Mouse (Mus musculus) liver, adult 10 weeks (tissue): ENCODE results near the gene Olfr141. TPM values are rescaled to one million over a fixed set of nuclear protein-coding genes. Genes with fewer than 3 reads are reported as not detected.

Experiments used
- polyA plus RNA-seq: library from polyadenylated mRNA; stranded (reverse); fragments of 350-450 nt; fragmentation: Illumina TruSeq; extraction: RNeasy Lipid Tissue Mini Kit (QIAGEN cat#74804); gene quantifications from one replicate; pipeline ENCODE4 v1.2.3, GENCODE M21; 2014; ENCODE audit warnings: low read depth, low replicate concordance

Gene Olfr141
- not detected for polyA plus RNA-seq

GRCm38 (mm10) chr2:86809918-86810317 is at the start of gene Olfr141:
TSS of gene Olfr141 (minus strand) at chr2:86810018.

GRCm38 (mm10) chr2:86851596-86851995 is 41.8 kb upstream of the Olfr141 start, which contains the start of gene Olfr1095:
TSS of gene Olfr1095 (minus strand) at chr2:86851696.

GRCm38 (mm10) chr2:86824363-86824762 is 14.5 kb upstream of the Olfr141 start, which contains the start of gene Olfr1094:
TSS of gene Olfr1094 (plus strand) at chr2:86824663.

GRCm38 (mm10) chr2:86782179-86782578 is 27.6 kb downstream of the Olfr141 start, which contains the start of gene Olfr1093:
TSS of gene Olfr1093 (plus strand) at chr2:86782479.

GRCm38 (mm10) chr2:86758893-86759292 is 50.9 kb downstream of the Olfr141 start, which contains the start of gene Olfr1090:
TSS of gene Olfr1090 (minus strand) at chr2:86758993.

Other genes with a start within 250 kb of the Olfr141 start
- gene Olfr1082, start 211.1 kb downstream of the Olfr141 start, polyA plus RNA-seq, result not detected
- not detected for gene Olfr1084, start 170.3 kb downstream of the Olfr141 start, polyA plus RNA-seq
- not detected for gene Olfr1085, start 148.0 kb downstream of the Olfr141 start, polyA plus RNA-seq
- gene Olfr1086, start 129.9 kb downstream of the Olfr141 start, polyA plus RNA-seq, result not detected
- gene Olfr1087, start 111.6 kb downstream of the Olfr141 start, polyA plus RNA-seq, result not detected
- not detected for gene Olfr1089, start 76.3 kb downstream of the Olfr141 start, polyA plus RNA-seq
- gene Olfr1090, start 51.0 kb downstream of the Olfr141 start, polyA plus RNA-seq, result not detected
- gene Olfr1093, start 27.5 kb downstream of the Olfr141 start, polyA plus RNA-seq, result not detected
- not detected for gene Olfr1094, start 14.6 kb upstream of the Olfr141 start, polyA plus RNA-seq
- not detected for gene Olfr1095, start 41.7 kb upstream of the Olfr141 start, polyA plus RNA-seq
- gene Gm13723, start 64.8 kb upstream of the Olfr141 start, polyA plus RNA-seq, result not detected
- not detected for gene Olfr1097, start 82.2 kb upstream of the Olfr141 start, polyA plus RNA-seq
- gene Olfr1098, start 114.5 kb upstream of the Olfr141 start, polyA plus RNA-seq, result not detected
- not detected for gene Olfr1099, start 150.7 kb upstream of the Olfr141 start, polyA plus RNA-seq
- gene Olfr1100, start 169.9 kb upstream of the Olfr141 start, polyA plus RNA-seq, result not detected
- gene Olfr1101, start 181.2 kb upstream of the Olfr141 start, polyA plus RNA-seq, result not detected
- gene Olfr1102, start 188.4 kb upstream of the Olfr141 start, polyA plus RNA-seq, result not detected
- gene Olfr1104, start 217.1 kb upstream of the Olfr141 start, polyA plus RNA-seq, result not detected
- not detected for gene Olfr1105, start 226.5 kb upstream of the Olfr141 start, polyA plus RNA-seq
- not detected for gene Olfr1106, start 242.3 kb upstream of the Olfr141 start, polyA plus RNA-seq